Mouse (Mus musculus) mature B cell (primary cell): ENCODE measurements around the gene Plp2.

Experiments used
- in situ Hi-C: fragments of 300-500 bp; cut with MboI; formaldehyde crosslinking; loops from 2 replicates; pipeline ENCODE4 v1.14.3; 2019

Gene Plp2

GRCm38 (mm10) chrX:7662936-7663335 is 8.3 kb downstream of the Plp2 start:
- in situ Hi-C loops, result no loop called here

GRCm38 (mm10) chrX:7661086-7661485 is 10.1 kb downstream of the Plp2 start:
- in situ Hi-C loops, result no loop called here

- in situ Hi-C loops, result no loop called here
Observed at GRCm38 (mm10) chrX:7658785-7659589, 12.2 kb downstream of the Plp2 start.

GRCm38 (mm10) chrX:7658031-7658784 is 13.0 kb downstream of the Plp2 start:
- in situ Hi-C loops, result no loop called here

- in situ Hi-C loops, result no loop called here
Observed at GRCm38 (mm10) chrX:7657221-7657639, 14.0 kb downstream of the Plp2 start, which contains the start of gene Prickle3. TSS of gene Prickle3 (plus strand) at chrX:7657260.

- in situ Hi-C loops, result no loop called here
Observed at GRCm38 (mm10) chrX:7648671-7649304, 22.4 kb downstream of the Plp2 start.

GRCm38 (mm10) chrX:7645349-7645748 is 25.8 kb downstream of the Plp2 start:
- in situ Hi-C loops, result no loop called here

GRCm38 (mm10) chrX:7640785-7641184 is 30.4 kb downstream of the Plp2 start:
- in situ Hi-C loops, result no loop called here

- in situ Hi-C loops, result no loop called here
Observed at GRCm38 (mm10) chrX:7639536-7640325, 31.5 kb downstream of the Plp2 start.

- in situ Hi-C loops, result no loop called here
Observed at GRCm38 (mm10) chrX:7638401-7639091, 32.6 kb downstream of the Plp2 start, which contains the start of gene Syp. TSS of gene Syp (plus strand) at chrX:7638471.

GRCm38 (mm10) chrX:7635101-7635500 is 36.1 kb downstream of the Plp2 start:
- in situ Hi-C loops, result no loop called here

- in situ Hi-C loops, result no loop called here
Observed at GRCm38 (mm10) chrX:7632560-7632959, 38.6 kb downstream of the Plp2 start.
